Mouse (Mus musculus) embryonic stem cell, embryonic (primary cell): ENCODE measurements around the gene Mnd1.

Experiments
- CTCF ChIA-PET, 4 experiments: fragments of 300-600 bp in 2 of 4; fragments of 350-600 bp in 2 of 4; sonication (Branson Sonifier 250); formaldehyde crosslinking; loops; one replicate each; lab custom pipeline; 2022; ENCODE audit warnings: inconsistent platforms in 2 of 4; lab: Charles Lee
- POLR2A ChIA-PET, 4 experiments: fragments of 300-600 bp in 2 of 4; fragments of 350-600 bp in 2 of 4; sonication (Branson Sonifier 250); formaldehyde crosslinking; loops; one replicate each; lab custom pipeline; 2022; ENCODE audit warnings: antibody characterized with exemption in 4 of 4, inconsistent platforms in 1 of 4; lab: Charles Lee

Gene Mnd1

GRCm38 (mm10) chr3:84155558-84156006, at the start of gene Mnd1:
TSS of gene Mnd1 (minus strand) at chr3:84155786.
- ChIA-PET POLR2A (interaction anchor here in 3 of 4 experiments (0.6 to 1.5 kb wide), 19 partner anchors 14 to 925 kb away, joined by 3 to 7 read pairs (median 3); partner anchors contain the start of gene Trim2 (in 1 of the 3)), CTCF (interaction anchor here (0.6 to 1.6 kb wide), 12 partner anchors 28 to 353 kb away, joined by 3 to 7 read pairs (median 3); no protein-coding TSS in a partner anchor)

GRCm38 (mm10) chr3:84204640-84205039, 49.1 kb upstream of the Mnd1 start:
- CTCF ChIA-PET = interaction anchor here in 1 of 4 experiments (1.1 kb wide), 1 partner anchor 13 kb away, joined by 3 read pairs; no protein-coding TSS in a partner anchor

GRCm38 (mm10) chr3:84200559-84201420, 45.2 kb upstream of the Mnd1 start:
- CTCF ChIA-PET = interaction anchor here in 1 of 4 experiments (0.5 kb wide), 1 partner anchor 23 kb away, joined by 5 read pairs; no protein-coding TSS in a partner anchor

More at GRCm38 (mm10) chr3:84204640-84205039, 49.1 kb upstream of the Mnd1 start:
- POLR2A ChIA-PET = interaction anchor here in 1 of 4 experiments (1.3 to 1.5 kb wide), 2 partner anchors 8 to 10 kb away, joined by 3 read pairs; no protein-coding TSS in a partner anchor

GRCm38 (mm10) chr3:84199516-84199915, 43.9 kb upstream of the Mnd1 start:
- CTCF ChIA-PET = no interaction called here
- POLR2A ChIA-PET = no interaction called here

More at GRCm38 (mm10) chr3:84200559-84201420, 45.2 kb upstream of the Mnd1 start:
- POLR2A ChIA-PET = interaction anchor here in 2 of 4 experiments (1.0 to 1.6 kb wide), 2 partner anchors 19 kb away, joined by 3 to 4 read pairs; no protein-coding TSS in a partner anchor

GRCm38 (mm10) chr3:84198229-84198628, 42.6 kb upstream of the Mnd1 start:
- ChIA-PET CTCF (interaction anchor here in 1 of 4 experiments (0.5 to 0.6 kb wide), 2 partner anchors 18 to 434 kb away, joined by 3 read pairs; no protein-coding TSS in a partner anchor), POLR2A (interaction anchor here in 1 of 4 experiments (0.8 to 2.3 kb wide), 3 partner anchors 9 to 22 kb away, joined by 4 to 5 read pairs (median 5); no protein-coding TSS in a partner anchor)

- ChIA-PET POLR2A (interaction anchor here in 3 of 4 experiments (0.5 to 5.8 kb wide), 12 partner anchors 12 to 198 kb away, joined by 3 to 69 read pairs (median 6); partner anchors contain the start of gene Mnd1 (in 1 of the 3)), CTCF (interaction anchor here in 3 of 4 experiments (0.6 to 1.6 kb wide), 5 partner anchors 12 to 35 kb away, joined by 3 to 6 read pairs (median 4); no protein-coding TSS in a partner anchor)
Observed at GRCm38 (mm10) chr3:84193881-84194280, 38.3 kb upstream of the Mnd1 start.

GRCm38 (mm10) chr3:84191141-84191881, 35.7 kb upstream of the Mnd1 start:
- CTCF ChIA-PET = interaction anchor here (0.5 to 2.1 kb wide), 17 partner anchors 9 to 290 kb away, joined by 3 to 15 read pairs (median 4); no protein-coding TSS in a partner anchor

GRCm38 (mm10) chr3:84190513-84191061, 35.0 kb upstream of the Mnd1 start:
- ChIA-PET CTCF (interaction anchor here in 3 of 4 experiments (0.6 to 2.1 kb wide), 13 partner anchors 8 to 123 kb away, joined by 3 to 15 read pairs (median 4); no protein-coding TSS in a partner anchor), POLR2A (interaction anchor here in 3 of 4 experiments (0.7 to 5.8 kb wide), 16 partner anchors 9 to 757 kb away, joined by 3 to 69 read pairs (median 6); partner anchors contain the start of genes Gm6525 (in 1 of the 3) and Trim2 (in 1 of the 3))

More at GRCm38 (mm10) chr3:84191141-84191881, 35.7 kb upstream of the Mnd1 start:
- POLR2A ChIA-PET = interaction anchor here in 3 of 4 experiments (1.0 to 5.8 kb wide), 15 partner anchors 10 to 114 kb away, joined by 3 to 69 read pairs (median 6); partner anchors contain the start of genes Gm6525 (in 1 of the 3) and Trim2 (in 1 of the 3)

GRCm38 (mm10) chr3:84189629-84190173, 34.1 kb upstream of the Mnd1 start:
- ChIA-PET POLR2A (interaction anchor here (0.5 to 5.8 kb wide), 17 partner anchors 8 to 290 kb away, joined by 3 to 69 read pairs (median 5); partner anchors contain the start of gene Trim2 (in 1 of the 4)), CTCF (interaction anchor here in 2 of 4 experiments (0.6 to 2.1 kb wide), 4 partner anchors 8 to 196 kb away, joined by 3 to 15 read pairs (median 4); no protein-coding TSS in a partner anchor)

- CTCF ChIA-PET = interaction anchor here (0.6 to 4.3 kb wide), 20 partner anchors 9 to 266 kb away, joined by 3 to 27 read pairs (median 4); no protein-coding TSS in a partner anchor
- POLR2A ChIA-PET = interaction anchor here (0.6 to 7.2 kb wide), 27 partner anchors 9 to 201 kb away, joined by 3 to 69 read pairs (median 3); partner anchors contain the start of genes Mnd1 (in 1 of the 4) and Trim2 (in 1 of the 4)
Observed at GRCm38 (mm10) chr3:84181717-84182116, 26.1 kb upstream of the Mnd1 start.

- CTCF ChIA-PET = interaction anchor here (0.6 to 4.3 kb wide), 12 partner anchors 10 to 265 kb away, joined by 3 to 27 read pairs (median 4); no protein-coding TSS in a partner anchor
- POLR2A ChIA-PET = interaction anchor here (0.7 to 7.2 kb wide), 22 partner anchors 8 to 200 kb away, joined by 3 to 69 read pairs (median 4); partner anchors contain the start of genes Mnd1 (in 1 of the 4) and Trim2 (in 1 of the 4)
Observed at GRCm38 (mm10) chr3:84181102-84181501, 25.5 kb upstream of the Mnd1 start.

GRCm38 (mm10) chr3:84180304-84180703, 24.7 kb upstream of the Mnd1 start:
- ChIA-PET POLR2A (interaction anchor here in 3 of 4 experiments (0.7 to 7.2 kb wide), 6 partner anchors 10 to 126 kb away, joined by 3 to 69 read pairs (median 6); partner anchors contain the start of gene Trim2 (in 1 of the 3)), CTCF (interaction anchor here in 3 of 4 experiments (0.5 to 4.3 kb wide), 4 partner anchors 11 to 440 kb away, joined by 3 to 27 read pairs (median 4); no protein-coding TSS in a partner anchor)

- ChIA-PET CTCF (interaction anchor here in 3 of 4 experiments (0.7 to 1.3 kb wide), 4 partner anchors 124 to 137 kb away, joined by 3 to 7 read pairs (median 4); no protein-coding TSS in a partner anchor), POLR2A (interaction anchor here in 2 of 4 experiments (0.8 to 7.2 kb wide), 6 partner anchors 14 to 169 kb away, joined by 3 to 69 read pairs (median 3); no protein-coding TSS in a partner anchor)
Observed at GRCm38 (mm10) chr3:84177834-84178233, 22.2 kb upstream of the Mnd1 start.

GRCm38 (mm10) chr3:84175337-84176315, 20.0 kb upstream of the Mnd1 start:
- ChIA-PET CTCF (interaction anchor here (0.7 to 4.1 kb wide), 24 partner anchors 8 to 478 kb away, joined by 3 to 33 read pairs (median 8); no protein-coding TSS in a partner anchor), POLR2A (interaction anchor here in 2 of 4 experiments (0.6 to 2.0 kb wide), 10 partner anchors 9 to 524 kb away, joined by 3 to 9 read pairs (median 4); no protein-coding TSS in a partner anchor)
